Mouse (Mus musculus) layer of hippocampus, adult 2 months (tissue): ENCODE measurements at regions not wholly inside any gene's neighbourhood (a gene's known extent, or its start where the extent isn't known, plus 50 kb on each side); places are given as distances from the start of the nearest gene placed in this dataset.

Experiments used
- DNase-seq, 2 experiments: peaks; one replicate each; pipeline ENCODE4 v3.0.0; 2022; ENCODE audit warnings: low spot score in 2 of 2
- H3K27ac ChIP-seq: fragments of 200-600 bp; 2 replicates; pipeline ENCODE4 v1.8.1; 2022
- H3K4me3 ChIP-seq: fragments of 200-600 bp; 2 replicates; pipeline ENCODE4 v1.8.1; 2022; ENCODE audit warnings: mild to moderate bottlenecking
- CTCF ChIP-seq: fragments of 200-600 bp; conservative IDR thresholded peaks from 2 replicates; pipeline ENCODE4 v1.8.1; 2022; ENCODE audit warnings: antibody characterized with exemption, mild to moderate bottlenecking, moderate library complexity

- TF ChIP-seq CTCF, result no peak
- H3K4me3 ChIP-seq, result no peak overlapping the region
- no peak for DNase-seq
- no peak overlapping the region for H3K27ac ChIP-seq
These were observed 162.1 kb downstream of the Ly86 start for GRCm38 (mm10) chr13:37507146-37507545.

DNA sequence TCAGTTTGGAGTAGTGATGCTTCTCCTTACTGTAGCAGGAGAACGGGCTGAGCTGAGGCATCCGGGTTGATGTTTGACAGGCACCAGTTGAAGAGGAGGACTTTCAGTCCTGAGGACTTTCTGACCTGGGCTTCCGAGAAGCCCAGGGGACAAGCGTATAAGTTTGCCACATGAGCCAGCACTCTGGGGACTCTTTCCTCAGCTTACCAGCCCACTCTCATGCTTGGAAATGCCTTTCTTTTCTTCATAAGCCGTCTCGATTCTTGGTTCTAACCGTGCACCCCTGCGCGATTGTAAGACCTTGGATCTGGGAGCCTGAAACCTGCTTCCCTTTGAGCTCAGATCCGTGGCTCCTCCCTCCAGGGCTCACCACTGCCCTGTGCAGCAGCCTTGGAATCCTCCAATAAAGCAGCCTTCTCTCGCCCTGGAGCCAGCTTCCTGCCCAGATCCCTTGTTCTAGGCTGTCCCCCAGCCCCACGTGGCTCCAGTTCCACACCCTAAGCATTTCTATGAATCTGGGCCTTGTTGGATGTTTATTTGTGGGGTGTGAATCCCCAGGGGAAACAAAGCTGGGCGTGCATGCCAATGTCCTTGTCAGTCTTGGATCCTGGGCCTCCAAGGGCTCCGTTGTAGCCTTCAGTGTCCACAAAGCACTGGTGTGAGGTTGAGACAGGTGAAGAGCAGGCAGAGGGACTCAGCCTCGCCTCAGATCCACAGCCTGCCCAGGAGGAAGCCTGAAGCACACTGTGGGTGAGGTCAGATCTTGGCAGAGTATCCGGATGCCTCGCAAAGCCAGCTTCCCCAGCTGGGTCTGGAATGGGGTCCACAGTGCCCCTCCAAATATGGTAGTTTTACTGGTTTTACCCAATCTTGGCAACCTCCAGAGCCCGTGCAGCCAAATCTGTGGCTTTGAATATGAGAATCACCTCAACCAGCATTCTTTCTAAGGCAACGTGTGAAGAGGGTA is 163.7 kb downstream of the Ly86 start:
- no peak for TF ChIP-seq CTCF
- Histone ChIP-seq H3K27ac (peak overlapping the region; percentile 57; the same call in 1 of the 2 replicates), H3K4me3 (no peak overlapping the region)
- DNase-seq, result no peak

GRCm38 (mm10) chr13:37509352-37509851 is 164.4 kb downstream of the Ly86 start:
- Histone ChIP-seq H3K4me3 (no peak overlapping the region), H3K27ac (no peak overlapping the region)
- no peak for DNase-seq
- TF ChIP-seq CTCF, result no peak

DNA sequence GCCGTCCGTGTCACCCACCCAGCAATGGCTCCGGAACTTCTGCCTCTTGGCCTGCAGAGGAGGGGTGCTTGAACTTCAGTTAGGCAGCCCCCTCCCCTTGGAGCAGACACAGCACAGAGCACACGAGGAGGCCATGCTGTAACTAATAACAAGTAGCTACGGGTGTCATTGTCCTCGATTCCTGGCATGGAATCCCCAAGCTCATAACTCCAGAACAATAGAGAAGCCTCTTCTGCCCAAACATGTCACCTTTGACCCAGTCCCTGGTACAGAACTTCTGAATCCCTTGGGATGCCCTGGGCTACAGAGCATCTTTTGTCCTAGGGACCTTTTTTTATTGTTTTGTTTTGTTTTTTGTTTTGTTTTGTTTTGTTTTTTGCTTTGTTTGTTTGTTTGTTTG is 165.5 kb downstream of the Ly86 start:
- peak overlapping the region; percentile 11; the same call in 1 of the 2 replicates for H3K27ac ChIP-seq
- TF ChIP-seq CTCF, result no peak
- no peak for DNase-seq

DNA sequence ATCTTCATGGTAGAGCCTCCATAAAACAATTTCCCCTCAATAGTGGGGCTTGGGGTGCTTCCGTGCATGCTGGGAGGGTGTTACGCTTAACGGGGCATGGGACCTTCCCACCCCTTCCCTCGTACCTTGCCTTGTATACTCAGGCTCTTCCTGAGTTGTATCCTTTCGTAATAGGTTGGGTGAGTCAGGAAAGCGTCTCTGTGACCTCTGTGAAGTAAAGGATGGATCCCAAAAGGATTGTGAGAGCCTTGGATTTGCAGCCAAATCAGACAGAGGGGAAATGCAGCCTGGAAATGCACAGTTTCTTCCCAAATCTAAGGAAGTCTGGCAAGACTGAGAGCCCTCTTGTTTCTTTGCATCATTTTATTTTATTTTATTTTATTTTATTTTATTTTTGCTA is 166.0 kb downstream of the Ly86 start:
- no peak overlapping the region for H3K27ac ChIP-seq
- no peak overlapping the region for H3K4me3 ChIP-seq
- TF ChIP-seq CTCF, result no peak
- DNase-seq, result no peak

More for the DNA sequence above, 165.5 kb downstream of the Ly86 start:
- no peak overlapping the region for H3K4me3 ChIP-seq

GRCm38 (mm10) chr13:37511406-37511805 is 166.4 kb downstream of the Ly86 start:
- Histone ChIP-seq H3K4me3 (no peak overlapping the region), H3K27ac (no peak overlapping the region)
- no peak for TF ChIP-seq CTCF
- no peak for DNase-seq

- Histone ChIP-seq H3K4me3 (no peak overlapping the region), H3K27ac (peak overlapping the region; percentile 51; the same call in 1 of the 2 replicates)
- no peak for DNase-seq
- no peak for TF ChIP-seq CTCF
These were observed 167.8 kb downstream of the Ly86 start for GRCm38 (mm10) chr13:37512781-37513180.

GRCm38 (mm10) chr13:37513206-37513904 is 168.3 kb downstream of the Ly86 start:
- no peak for DNase-seq
- peak overlapping the region; percentile 87 for H3K27ac ChIP-seq
- H3K4me3 ChIP-seq, result no peak overlapping the region
- TF ChIP-seq CTCF, result no peak

GRCm38 (mm10) chr13:37513905-37514607 is 169.0 kb downstream of the Ly86 start:
- no peak for TF ChIP-seq CTCF
- DNase-seq, result peak; percentile 17 to 62
- peak overlapping the region; percentile 87 for H3K27ac ChIP-seq
- peak overlapping the region; percentile 28 for H3K4me3 ChIP-seq

GRCm38 (mm10) chr13:37514641-37515305 is 169.8 kb downstream of the Ly86 start:
- Histone ChIP-seq H3K4me3 (no peak overlapping the region), H3K27ac (peak overlapping the region; percentile 87)
- DNase-seq, result no peak
- TF ChIP-seq CTCF, result no peak

- no peak for TF ChIP-seq CTCF
- Histone ChIP-seq H3K4me3 (no peak overlapping the region), H3K27ac (no peak overlapping the region)
- no peak for DNase-seq
These were observed 172.2 kb downstream of the Ly86 start for GRCm38 (mm10) chr13:37517055-37517807.
